Mouse (Mus musculus): Measurements from ENCODE around the gene Atp6v1e1. TPM values are rescaled to one million over a fixed set of nuclear protein-coding genes. Genes with fewer than 3 reads are reported as not detected.
"Not testable (repeated sequence)": the region's sequence is repeated elsewhere in the genome, so short reads cannot be mapped to it uniquely, and the experiment has no call there.

The Atp6v1e1 gene
- polyA plus RNA-seq, 1 experiment from 2014 or later: 178 TPM

GRCm38 (mm10) chr6:120835474-120836374 lies 13.1 kb upstream of the Atp6v1e1 start, which contains the start of gene Bcl2l13:
Gene Bcl2l13 (plus strand): TSS chr6:120836212.
- Histone ChIP-seq H3K36me3 (0 out of 2 replicates have a peak, but pooled peaks cover 4% of the 10 kb centered on the region), H3K27ac (peak within 1 kb of the TSS; percentile 97), H3K4me3 (peak within 1 kb of the TSS; percentile 92), H3K4me1 (peaks cover 7% of the 10 kb centered on the region), H3K27me3 (no peaks in the 10 kb centered on the region), H3K9me3 (replicated peaks) (no peaks in the 10 kb centered on the region), H3K4me2 (replicated peaks) (peak within 1 kb of the TSS; percentile 74), H3K9ac (peak within 1 kb of the TSS; percentile 94)
- 5% methylated on average over 40 of the region's 40 CpGs for WGBS
- peak; percentile 95 for ATAC-seq (ENCODE audit: low FRiP score)

GRCm38 (mm10) chr6:120834766-120835321 lies 12.3 kb upstream of the Atp6v1e1 start:
- Histone ChIP-seq H3K27me3 (no peaks in the 10 kb centered on the region), H3K4me1 (peaks cover 7% of the 10 kb centered on the region), H3K36me3 (0 out of 2 replicates have a peak, but pooled peaks cover 4% of the 10 kb centered on the region), H3K9me3 (replicated peaks) (no peaks in the 10 kb centered on the region), H3K27ac (no peak overlapping the region), H3K4me3 (no peak overlapping the region), H3K4me2 (replicated peaks) (no peak overlapping the region), H3K9ac (no peak overlapping the region)
- ATAC-seq (ENCODE audit: low FRiP score): no peak
- WGBS: 90% methylated on average over 4 of the region's 4 CpGs

GRCm38 (mm10) chr6:120832097-120832496 lies 9.5 kb upstream of the Atp6v1e1 start:
- Histone ChIP-seq H3K27ac (no peak overlapping the region), H3K27me3 (no peaks in the 10 kb centered on the region), H3K4me3 (no peak overlapping the region), H3K4me1 (peaks cover 5% of the 10 kb centered on the region), H3K4me2 (replicated peaks) (no peak overlapping the region), H3K9ac (no peak overlapping the region), H3K9me3 (replicated peaks) (no peaks in the 10 kb centered on the region), H3K36me3 (no peaks in the 10 kb centered on the region)
- 77% methylated on average over 4 of the region's 4 CpGs for WGBS
- no peak for ATAC-seq (ENCODE audit: low FRiP score)

- Histone ChIP-seq H3K36me3 (no peaks in the 10 kb centered on the region), H3K9me3 (replicated peaks) (no peaks in the 10 kb centered on the region), H3K9ac (no peak overlapping the region), H3K27ac (no peak overlapping the region), H3K4me3 (no peak overlapping the region), H3K4me1 (no peaks in the 10 kb centered on the region), H3K4me2 (replicated peaks) (no peak overlapping the region), H3K27me3 (no peaks in the 10 kb centered on the region)
- ATAC-seq (ENCODE audit: low FRiP score): no peak
- 70% methylated on average over 4 of the region's 4 CpGs for WGBS
Measured at GRCm38 (mm10) chr6:120830866-120831608, 8.4 kb upstream of the Atp6v1e1 start.

GRCm38 (mm10) chr6:120830056-120830455 lies 7.5 kb upstream of the Atp6v1e1 start:
- H3K4me1 ChIP-seq: no peaks in the 10 kb centered on the region
- no peak overlapping the region for H3K27ac ChIP-seq
- H3K9ac ChIP-seq: no peak overlapping the region
- H3K27me3 ChIP-seq: no peaks in the 10 kb centered on the region
- H3K4me2 ChIP-seq (replicated peaks): no peak overlapping the region
- no peaks in the 10 kb centered on the region for H3K9me3 ChIP-seq (replicated peaks)
- H3K4me3 ChIP-seq: no peak overlapping the region
- 61% methylated on average over 1 of the region's 1 CpGs for WGBS
- ATAC-seq (ENCODE audit: low FRiP score): no peak
- H3K36me3 ChIP-seq: no peaks in the 10 kb centered on the region

- H3K9ac ChIP-seq: no peak overlapping the region
- H3K27ac ChIP-seq: peak overlapping the region; percentile 57; the same call in 1 of the 2 replicates
- H3K9me3 ChIP-seq (replicated peaks): no peaks in the 10 kb centered on the region
- peaks cover 12% of the 10 kb centered on the region for H3K4me1 ChIP-seq
- H3K27me3 ChIP-seq: no peaks in the 10 kb centered on the region
- ATAC-seq (ENCODE audit: low FRiP score): peak; percentile 21; the same call in 1 of the 2 replicates
- peaks cover 11% of the 10 kb centered on the region for H3K36me3 ChIP-seq
- 75% methylated on average over 10 of the region's 10 CpGs for WGBS
- peak overlapping the region; percentile 76 for H3K4me2 ChIP-seq (replicated peaks)
- H3K4me3 ChIP-seq: peak overlapping the region; percentile 76; the same call in 1 of the 2 replicates
Measured at GRCm38 (mm10) chr6:120822937-120823614, 483 bp upstream of the Atp6v1e1 start.

- H3K27me3 ChIP-seq: no peaks in the 10 kb centered on the region
- peak overlapping the region; percentile 76 for H3K4me2 ChIP-seq (replicated peaks)
- no peak overlapping the region for H3K27ac ChIP-seq
- peaks cover 21% of the 10 kb centered on the region for H3K36me3 ChIP-seq
- peak overlapping the region; percentile 85 for H3K9ac ChIP-seq
- H3K4me1 ChIP-seq: peaks cover 12% of the 10 kb centered on the region
- H3K4me3 ChIP-seq: peak overlapping the region; percentile 76
- WGBS: 58% methylated on average over 5 of the region's 5 CpGs
- no peak for ATAC-seq (ENCODE audit: low FRiP score)
- H3K9me3 ChIP-seq (replicated peaks): no peaks in the 10 kb centered on the region
Measured at GRCm38 (mm10) chr6:120821715-120822114, 878 bp downstream of the Atp6v1e1 start.

GRCm38 (mm10) chr6:120820941-120821340 lies 1.7 kb downstream of the Atp6v1e1 start:
- peaks cover 21% of the 10 kb centered on the region for H3K36me3 ChIP-seq
- 94% methylated on average over 1 of the region's 1 CpGs for WGBS
- no peaks in the 10 kb centered on the region for H3K27me3 ChIP-seq
- H3K27ac ChIP-seq: no peak overlapping the region
- no peak for ATAC-seq (ENCODE audit: low FRiP score)
- H3K4me2 ChIP-seq (replicated peaks): peak overlapping the region; percentile 16; the same call in 1 of the 2 replicates
- peaks cover 12% of the 10 kb centered on the region for H3K4me1 ChIP-seq
- no peaks in the 10 kb centered on the region for H3K9me3 ChIP-seq (replicated peaks)
- H3K4me3 ChIP-seq: no peak overlapping the region
- H3K9ac ChIP-seq: no peak overlapping the region

GRCm38 (mm10) chr6:120820144-120820543 lies 2.4 kb downstream of the Atp6v1e1 start:
- Histone ChIP-seq H3K27ac (no peak overlapping the region), H3K4me1 (peaks cover 12% of the 10 kb centered on the region), H3K4me3 (no peak overlapping the region), H3K36me3 (peaks cover 21% of the 10 kb centered on the region), H3K9ac (no peak overlapping the region), H3K9me3 (replicated peaks) (no peaks in the 10 kb centered on the region), H3K4me2 (replicated peaks) (no peak overlapping the region), H3K27me3 (no peaks in the 10 kb centered on the region)
- 95% methylated on average over 5 of the region's 5 CpGs for WGBS
- ATAC-seq (ENCODE audit: low FRiP score): no peak

GRCm38 (mm10) chr6:120819294-120819693 lies 3.3 kb downstream of the Atp6v1e1 start:
- H3K27ac ChIP-seq: no peak overlapping the region
- H3K36me3 ChIP-seq: peaks cover 21% of the 10 kb centered on the region
- H3K4me2 ChIP-seq (replicated peaks): no peak overlapping the region
- H3K9ac ChIP-seq: no peak overlapping the region
- H3K9me3 ChIP-seq (replicated peaks): no peaks in the 10 kb centered on the region
- H3K27me3 ChIP-seq: no peaks in the 10 kb centered on the region
- H3K4me1 ChIP-seq: peaks cover 12% of the 10 kb centered on the region
- WGBS: 96% methylated on average over 2 of the region's 2 CpGs
- no peak for ATAC-seq (ENCODE audit: low FRiP score)
- no peak overlapping the region for H3K4me3 ChIP-seq

- H3K4me3 ChIP-seq; H3K27ac ChIP-seq; ATAC-seq (ENCODE audit: low FRiP score); H3K27me3 ChIP-seq; H3K4me2 ChIP-seq (replicated peaks); H3K9me3 ChIP-seq (replicated peaks); H3K4me1 ChIP-seq; H3K9ac ChIP-seq: not testable (repeated sequence)
- 97% methylated on average over 10 of the region's 10 CpGs for WGBS
- H3K36me3 ChIP-seq: peaks cover 45% of the 10 kb centered on the region
Measured at GRCm38 (mm10) chr6:120811999-120812398, 10.6 kb downstream of the Atp6v1e1 start.

- ATAC-seq (ENCODE audit: low FRiP score): no peak
- WGBS: 95% methylated on average over 4 of the region's 4 CpGs
- H3K4me3 ChIP-seq: no peak overlapping the region
- no peaks in the 10 kb centered on the region for H3K4me1 ChIP-seq
- no peak overlapping the region for H3K4me2 ChIP-seq (replicated peaks)
- H3K27me3 ChIP-seq: no peaks in the 10 kb centered on the region
- no peaks in the 10 kb centered on the region for H3K9me3 ChIP-seq (replicated peaks)
- no peak overlapping the region for H3K27ac ChIP-seq
- H3K9ac ChIP-seq: no peak overlapping the region
- peaks cover 84% of the 10 kb centered on the region for H3K36me3 ChIP-seq
Measured at GRCm38 (mm10) chr6:120807738-120808081, 14.9 kb downstream of the Atp6v1e1 start.
